Mouse (Mus musculus) bone marrow, adult 2 months (tissue): ENCODE results near the gene Sox5. TPM values are rescaled to one million over a fixed set of nuclear protein-coding genes. Genes with fewer than 3 reads are reported as not detected.
"Not testable (repeated sequence)": the region's sequence is repeated elsewhere in the genome, so short reads cannot be mapped to it uniquely, and the experiment has no call there.

Experiments
- H3K27ac ChIP-seq: fragments of 200-500 bp; 2 replicates; pipeline ENCODE4 v1.5.1; 2012; ENCODE audit warnings: low read depth, mild to moderate bottlenecking, control low read depth, inconsistent platforms, low read length; ENCODE audit not compliant: control insufficient read depth, poor library complexity, insufficient read depth
- H3K4me1 ChIP-seq: fragments of 200-500 bp; 2 replicates; pipeline ENCODE4 v1.6.1; 2011; ENCODE audit warnings: low read length; ENCODE audit not compliant: control insufficient read depth, insufficient read depth
- H3K4me3 ChIP-seq: fragments of 200-500 bp; replicated peaks from 2 replicates; pipeline ENCODE3; 2011; ENCODE audit warnings: mild to moderate bottlenecking, low read depth, low read length, control low read depth; ENCODE audit not compliant: control insufficient read depth
- CTCF ChIP-seq: fragments of 200-500 bp; IDR thresholded peaks from 2 replicates; pipeline ENCODE4 v1.5.1; 2011; ENCODE audit warnings: low read length, control low read depth; ENCODE audit not compliant: control insufficient read depth, insufficient read depth
- POLR2A ChIP-seq: fragments of 200-500 bp; IDR thresholded peaks from 2 replicates; pipeline ENCODE4 v1.6.1; 2011; ENCODE audit warnings: low read depth, mild to moderate bottlenecking, control low read depth, low read length, borderline replicate concordance; ENCODE audit not compliant: control insufficient read depth
- WGBS: fragments of 180-500 bp; shearing (Covaris S2); methylation state at CpG from one replicate; pipeline ENCODE4 v1.1.7; 2018; 5-methylcytosine and 5-hydroxymethylcytosine counted together
- polyA plus RNA-seq: library from polyadenylated mRNA; stranded (reverse); fragments of >200 nt; gene quantifications from 2 replicates; pipeline ENCODE4 v1.2.4, GENCODE M21; 2011; ENCODE audit warnings: low replicate concordance; ENCODE audit not compliant: missing spikeins, insufficient read depth, insufficient read length

The Sox5 gene
- polyA plus RNA-seq, 1 experiment: not detected

DNA sequence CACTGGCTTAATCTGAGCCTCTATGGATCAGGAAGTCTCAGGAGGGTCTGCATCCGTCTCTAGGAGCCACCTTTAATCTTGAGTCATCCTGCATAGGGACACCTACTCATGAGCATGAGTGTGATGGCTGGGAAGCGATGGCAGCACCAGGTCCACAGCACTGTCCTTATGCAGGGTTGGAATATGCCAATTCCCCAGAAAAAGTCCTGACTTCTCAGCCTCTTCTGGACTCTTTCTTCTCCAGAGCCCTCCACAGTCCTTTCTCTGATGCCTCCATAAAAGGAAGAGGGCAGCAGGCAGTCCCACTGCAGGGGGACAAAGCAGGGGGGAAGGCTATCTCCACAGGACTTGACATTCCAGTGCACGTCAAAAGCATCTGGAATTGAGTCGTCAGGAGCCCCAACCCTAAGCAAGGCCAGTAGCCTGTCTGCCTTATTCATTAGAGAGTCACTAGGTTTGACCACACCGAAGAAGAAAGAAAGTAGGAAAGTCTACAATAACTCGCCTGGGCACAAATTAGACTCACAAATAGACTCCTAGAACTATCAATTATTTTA, 531.1 kb downstream of the Sox5 start:
- TF ChIP-seq CTCF (no peak), POLR2A (no peak)
- 81% methylated on average over 6 of the region's 6 CpGs for WGBS

DNA sequence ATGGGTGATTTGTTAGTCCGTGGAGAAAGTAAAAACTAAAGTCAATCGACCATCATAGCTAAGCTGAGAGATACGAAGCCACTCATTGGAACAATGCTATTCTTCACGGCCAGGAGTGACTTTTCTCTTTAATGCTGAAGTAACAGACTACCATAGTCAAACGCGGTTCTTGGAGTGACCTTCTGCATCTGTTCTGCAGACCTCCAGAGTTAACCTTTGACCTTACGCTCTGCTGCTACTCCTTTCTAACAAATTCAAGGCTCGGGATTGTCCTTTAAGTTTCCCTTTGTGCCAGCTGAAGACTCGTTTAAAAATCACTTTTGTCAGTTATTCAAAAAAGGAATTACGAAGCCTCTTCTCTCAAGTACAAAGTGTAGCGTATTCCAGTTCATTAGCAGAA, 545.2 kb downstream of the Sox5 start:
- no peak overlapping the region for H3K4me3 ChIP-seq
- TF ChIP-seq CTCF (no peak), POLR2A (no peak)
- no peak overlapping the region for H3K27ac ChIP-seq
- 83% methylated on average over 11 of the region's 11 CpGs for WGBS
- no peaks in the 10 kb centered on the region for H3K4me1 ChIP-seq

More for the DNA sequence above, 531.1 kb downstream of the Sox5 start:
- H3K4me3 ChIP-seq: no peak overlapping the region
- H3K27ac ChIP-seq: no peak overlapping the region
- no peaks in the 10 kb centered on the region for H3K4me1 ChIP-seq

DNA sequence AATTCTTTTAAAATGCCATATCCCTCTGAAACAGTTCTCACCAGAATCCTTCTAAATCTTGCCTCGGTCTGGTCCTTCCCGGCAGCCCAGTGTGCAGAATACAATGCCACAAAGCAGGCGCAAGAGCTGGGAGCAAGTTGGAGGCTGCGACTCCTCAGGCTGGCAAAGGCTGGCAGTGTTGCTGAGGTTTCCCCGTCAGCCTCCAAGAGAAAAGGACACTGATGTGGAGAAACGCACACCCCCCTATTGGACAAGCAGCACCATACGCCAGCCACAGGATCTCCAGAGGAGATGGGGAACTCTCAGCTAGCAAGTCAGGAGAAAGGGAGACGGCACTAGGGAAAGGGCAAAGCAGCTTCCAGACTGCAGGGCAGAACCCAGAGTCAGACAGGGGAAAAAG, 577.8 kb downstream of the Sox5 start:
- Histone ChIP-seq H3K4me3 (no peak overlapping the region), H3K4me1 (no peaks in the 10 kb centered on the region), H3K27ac (no peak overlapping the region)
- WGBS: 88% methylated on average over 8 of the region's 8 CpGs
- TF ChIP-seq CTCF: no peak
- no peak for TF ChIP-seq POLR2A

- Histone ChIP-seq H3K4me1 (no peaks in the 10 kb centered on the region), H3K4me3 (no peak overlapping the region), H3K27ac (no peak overlapping the region)
- 84% methylated on average over 12 of the region's 12 CpGs for WGBS
- TF ChIP-seq CTCF (no peak), POLR2A (no peak)
These were observed 578.8 kb downstream of the Sox5 start for GRCm38 (mm10) chr6:144203013-144203412.

DNA sequence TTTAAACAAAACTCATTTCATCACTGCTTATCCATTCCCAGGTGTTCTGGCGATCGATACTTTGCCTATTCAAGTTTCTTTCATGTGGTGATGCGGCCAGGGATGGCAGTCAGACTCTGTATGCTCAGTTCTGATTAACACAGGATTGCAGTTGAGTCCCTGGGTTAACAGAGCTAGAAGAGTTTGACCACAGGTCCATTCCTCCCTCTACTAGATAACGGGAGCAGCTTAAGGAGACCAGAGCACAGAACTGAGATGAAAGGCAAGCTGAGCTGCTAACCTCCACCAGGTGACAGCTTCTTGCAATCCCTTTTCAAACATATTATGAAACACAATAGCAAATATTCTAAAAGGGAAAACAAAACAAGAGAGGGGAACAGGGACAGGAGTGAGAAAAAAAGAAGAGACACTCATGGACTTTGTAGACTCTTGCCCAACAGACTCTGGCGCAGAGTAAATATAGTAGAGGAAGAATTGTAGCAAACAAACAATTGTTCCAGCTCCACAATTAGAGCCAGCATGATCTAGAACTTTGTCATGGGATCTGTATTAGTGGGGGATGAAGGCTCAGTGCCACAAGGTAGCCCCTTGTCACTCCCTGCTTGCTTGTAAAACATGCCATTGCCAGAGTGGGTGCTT, 580.3 kb downstream of the Sox5 start:
- no peak overlapping the region for H3K4me3 ChIP-seq
- no peak overlapping the region for H3K27ac ChIP-seq
- 90% methylated on average over 5 of the region's 5 CpGs for WGBS
- no peak for TF ChIP-seq CTCF
- no peak for TF ChIP-seq POLR2A
- no peaks in the 10 kb centered on the region for H3K4me1 ChIP-seq

GRCm38 (mm10) chr6:144197209-144198119, 584.3 kb downstream of the Sox5 start:
- Histone ChIP-seq H3K4me3 (no peak overlapping the region), H3K4me1 (no peaks in the 10 kb centered on the region), H3K27ac (no peak overlapping the region)
- WGBS: 85% methylated on average over 16 of the region's 16 CpGs
- TF ChIP-seq POLR2A (no peak), CTCF (no peak)

GRCm38 (mm10) chr6:144195934-144196333, 585.8 kb downstream of the Sox5 start:
- TF ChIP-seq CTCF: no peak
- no peak for TF ChIP-seq POLR2A
- Histone ChIP-seq H3K4me3 (no peak overlapping the region), H3K4me1 (no peaks in the 10 kb centered on the region; the same call in 1 of the 2 replicates), H3K27ac (no peak overlapping the region)
- WGBS: 85% methylated on average over 14 of the region's 14 CpGs

DNA sequence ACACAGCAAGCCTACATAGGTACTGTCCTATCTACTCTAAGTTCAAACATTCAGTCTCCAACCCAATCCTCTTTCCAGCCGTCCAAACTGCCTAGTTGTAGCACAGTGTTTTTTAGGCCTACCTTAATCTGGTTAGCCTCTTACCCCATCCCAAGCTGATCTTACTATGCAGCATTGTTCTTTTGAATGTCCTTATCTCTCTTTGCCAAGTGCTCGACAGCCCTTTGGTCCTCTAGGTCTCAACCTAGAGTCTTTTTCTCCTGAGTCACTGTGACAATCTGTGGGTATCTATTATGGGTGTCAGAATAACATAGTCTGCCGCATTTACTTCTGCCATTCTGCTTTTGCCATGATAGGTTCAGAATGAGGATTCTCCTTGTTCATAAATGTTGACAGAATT, 598.7 kb downstream of the Sox5 start:
- Histone ChIP-seq H3K4me3 (no peak overlapping the region), H3K27ac (no peak overlapping the region), H3K4me1 (no peaks in the 10 kb centered on the region)
- no peak for TF ChIP-seq CTCF
- TF ChIP-seq POLR2A: no peak
- WGBS: 66% methylated on average over 3 of the region's 3 CpGs

GRCm38 (mm10) chr6:144182429-144182828, 599.3 kb downstream of the Sox5 start:
- not testable (repeated sequence) for H3K4me3 ChIP-seq, H3K27ac ChIP-seq, H3K4me1 ChIP-seq
- WGBS: 85% methylated on average over 13 of the region's 13 CpGs
